12 mouse cellular contexts compared by ENCODE assay signal in genomic region chr9:104535508-104535907, GRCm38 (mm10). TPM values are rescaled to one million over a fixed set of nuclear protein-coding genes. Genes with fewer than 3 reads are reported as not detected.
DNase-seq lines count a peak whose midpoint lies in the region; ATAC-seq and TF ChIP-seq lines count a peak whose summit lies in the region.
"Had no signal": no experiment of that assay in that cellular context is flagged by ENCODE, and none has a peak within 500 bp of the region (broad histone marks: within the 10 kb centered on the region; RNA-seq: fewer than 3 reads in every experiment).

No protein-coding gene starts in this region.

- TF ChIP-seq POLR2A in thymus, adult 2 months (IDR thresholded peaks at IDR 0.05; ENCODE audit: control insufficient read depth, extremely low read depth, insufficient read depth, low read length, poor library complexity): no peak
- no peak for TF ChIP-seq POLR2A in cortical plate, adult 2 months (IDR thresholded peaks at IDR 0.05; ENCODE audit: extremely low read depth, insufficient read depth, low read length)

- H3K27me3 ChIP-seq in kidney, postnatal 0 days (ENCODE audit: insufficient read depth, low read length): no peaks in the 10 kb centered on the region
- H3K27me3 ChIP-seq in kidney, embryonic 15.5 days: no peaks in the 10 kb centered on the region
- H3K27me3 ChIP-seq in thymus, adult 2 months (ENCODE audit: control insufficient read depth, insufficient read depth, low read length): no peaks in the 10 kb centered on the region

- no peak overlapping the region for H3K4me2 ChIP-seq in kidney, postnatal 0 days (ENCODE audit: low read length)
- no peak overlapping the region for H3K4me2 ChIP-seq in kidney, embryonic 15.5 days

- no peaks in the 10 kb centered on the region for H3K9me3 ChIP-seq in kidney, postnatal 0 days (replicated peaks; ENCODE audit: low read length)
- no peaks in the 10 kb centered on the region for H3K9me3 ChIP-seq in kidney, embryonic 15.5 days (replicated peaks)

- no peaks in the 10 kb centered on the region for H3K4me1 ChIP-seq in kidney, postnatal 0 days (replicated peaks; ENCODE audit: insufficient read depth, low read length)
- H3K4me1 ChIP-seq in kidney, embryonic 15.5 days: no peaks in the 10 kb centered on the region
- no peaks in the 10 kb centered on the region for H3K4me1 ChIP-seq in thymus, adult 2 months (replicated peaks; ENCODE audit: control insufficient read depth, insufficient read depth, low read length)
- H3K4me1 ChIP-seq in cortical plate, adult 2 months (ENCODE audit: control insufficient read depth, insufficient read depth, low read length): no peaks in the 10 kb centered on the region

- no peaks in the 10 kb centered on the region for H3K36me3 ChIP-seq in kidney, postnatal 0 days (ENCODE audit: insufficient read depth, low read length)
- no peaks in the 10 kb centered on the region for H3K36me3 ChIP-seq in kidney, embryonic 15.5 days
- no peaks in the 10 kb centered on the region for H3K36me3 ChIP-seq in thymus, adult 2 months (ENCODE audit: control insufficient read depth, insufficient read depth, low read length)

- H3K4me3 ChIP-seq in kidney, postnatal 0 days (replicated peaks; ENCODE audit: low read depth, low read length): no peak overlapping the region
- no peak overlapping the region for H3K4me3 ChIP-seq in kidney, embryonic 15.5 days (replicated peaks)
- H3K4me3 ChIP-seq in thymus, adult 2 months (ENCODE audit: control insufficient read depth, insufficient read depth, low read length): no peak overlapping the region
- H3K4me3 ChIP-seq in cortical plate, adult 2 months (ENCODE audit: insufficient read depth, low read length): no peak overlapping the region

- WGBS in kidney, postnatal 0 days: 57% methylated on average over 6 of the region's 6 CpGs
- WGBS in kidney, embryonic 15.5 days: 58% methylated on average over 6 of the region's 6 CpGs
- WGBS in thymus, adult 2 months: 60% methylated on average over 6 of the region's 6 CpGs

- no peak for DNase-seq in kidney, postnatal 0 days (ENCODE audit: low spot score)
- DNase-seq in thymus, adult 2 months: peak; percentile 5
- DNase-seq in thymus, adult 18-20 months: no peak
- no peak for DNase-seq in adrenal gland, postnatal 14 days
- DNase-seq in frontal cortex, postnatal 14 days (ENCODE audit: low spot score in 2 of 2): no peak
- DNase-seq: heart, postnatal 4 days; layer of hippocampus, adult 9-11 months had no signal

- H3K27ac ChIP-seq in kidney, postnatal 0 days: no peak overlapping the region
- H3K27ac ChIP-seq in kidney, embryonic 15.5 days: no peak overlapping the region
- H3K27ac ChIP-seq in thymus, adult 2 months (ENCODE audit: control insufficient read depth, insufficient read depth, low read length): no peak overlapping the region
- no peak overlapping the region for H3K27ac ChIP-seq in cortical plate, adult 2 months (ENCODE audit: insufficient read depth, low read length)
- H3K27ac ChIP-seq: macrophage had no signal

- ATAC-seq in kidney, postnatal 0 days (replicated peaks; ENCODE audit: low FRiP score, low read depth): no peak
- no peak for ATAC-seq in kidney, embryonic 15.5 days (replicated peaks; ENCODE audit: low FRiP score)
- ATAC-seq in inflammation-experienced regulatory T-cells, adult 6 months: no peak

- no peak overlapping the region for H3K9ac ChIP-seq in kidney, postnatal 0 days (ENCODE audit: low read depth, low read length)
- no peak overlapping the region for H3K9ac ChIP-seq in kidney, embryonic 15.5 days

- peak; percentile 37; the same call in 1 of the 2 replicates for TF ChIP-seq CTCF in kidney, postnatal 0 days (IDR thresholded peaks at IDR 0.05; ENCODE audit: low read depth)
- TF ChIP-seq CTCF in thymus, adult 2 months (IDR thresholded peaks at IDR 0.05; ENCODE audit: borderline replicate concordance, control insufficient read depth, extremely low read depth, insufficient read depth, low read length, poor library complexity): no peak
- TF ChIP-seq CTCF in cortical plate, adult 2 months (IDR thresholded peaks at IDR 0.05; ENCODE audit: extremely low read depth, insufficient read depth, low read length): peak; percentile 37; the same call in 1 of the 2 replicates

RNA-seq across cellular contexts. Expression of gene Cpne4, which starts 11.6 kb away (rescaled TPM):
- 0.21 and 0.34 TPM in 2 replicates for polyA plus RNA-seq in kidney, postnatal 0 days (2015; fragmentation: Nextera tagmentation; extraction: Ambion mirVana)
- polyA plus RNA-seq in kidney, embryonic 15.5 days (2015; fragmentation: Nextera tagmentation; extraction: Ambion mirVana): 0.12 and 0.16 TPM in 2 replicates
- 0.10 and 0.15 TPM in 2 replicates for polyA plus RNA-seq in thymus, adult 2 months (2012; rRNA removed)
- polyA plus RNA-seq in cortical plate, adult 2 months (2012; rRNA removed): 30.2 and 31.5 TPM in 2 replicates
- polyA plus RNA-seq in inflammation-experienced regulatory T-cells, adult 6 months (2017; shearing (Covaris generic)): not detected
- total RNA-seq in adrenal gland, postnatal 14 days (2021): 0.19 and 0.22 TPM in 2 replicates
- total RNA-seq: heart, postnatal 4 days; neutrophil, adult 5-6 weeks had no signal
- polyA plus RNA-seq: macrophage had no signal

Comparison
In these comparisons a context has a peak if more than half of its experiments do, and no peak if none do; other contexts are left out.
1. RNA of gene Cpne4, which starts 11.6 kb away (polyA plus RNA-seq): 30.2 to 31.5 TPM in cortical plate, adult 2 months; 0.21 to 0.34 TPM in kidney, postnatal 0 days, 0.12 to 0.16 TPM in kidney, embryonic 15.5 days, 0.10 to 0.15 TPM in thymus, adult 2 months and not detected in inflammation-experienced regulatory T-cells, adult 6 months; every median in the first group is over 10 times any median in the second.